Mouse (Mus musculus): ENCODE measurements around the gene Phc1.

DNA sequence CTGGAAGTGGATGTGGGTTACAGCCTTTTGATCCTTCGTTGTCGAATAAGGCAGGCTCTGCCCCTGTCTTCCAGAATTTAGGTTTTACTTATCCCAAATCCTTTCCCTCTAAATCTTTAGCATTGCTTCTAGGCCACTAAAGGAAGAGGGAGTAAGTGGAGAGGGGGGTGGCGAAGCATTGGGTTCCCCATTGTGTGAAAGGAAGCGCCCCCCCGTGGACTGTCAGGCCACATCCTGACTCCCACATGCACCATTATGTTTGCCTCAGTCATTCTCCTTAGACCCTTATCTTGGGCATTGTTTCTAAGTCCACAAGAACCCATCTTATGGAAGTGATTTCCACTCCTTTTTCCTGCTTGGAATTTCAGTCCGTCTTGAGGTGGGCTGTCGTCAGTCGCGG is 45.1 kb downstream of the Phc1 start:
- no peak for TF ChIP-seq CTCF (IDR thresholded peaks at IDR 0.05; ENCODE audit: low read depth, low read length)
- no peak for TF ChIP-seq TAL1 (conservative IDR thresholded peaks at IDR 0.05; ENCODE audit: low read depth, low read length)

Measured in G1E (cell line).